Mouse (Mus musculus) hindbrain, postnatal 0 days (tissue): ENCODE results near the gene Kcnk1. TPM values are rescaled to one million over a fixed set of nuclear protein-coding genes. Genes with fewer than 3 reads are reported as not detected.

Experiments
- ATAC-seq: fragments of 200-750 bp; cut with Nextera tagmentation; 2 replicates; pipeline ENCODE4 v1.8.0; 2017; ENCODE audit warnings: mild to moderate bottlenecking, moderate TSS enrichment, moderate library complexity
- DNase-seq: peaks from one replicate; pipeline ENCODE4 v3.0.0-alpha.2; 2015; ENCODE audit warnings: low spot score
- H3K27ac ChIP-seq: fragments of 300-500 bp; sonication (generic); 2 replicates; pipeline ENCODE4 v1.5.1; 2014; ENCODE audit warnings: mild to moderate bottlenecking
- H3K27me3 ChIP-seq: fragments of 300-500 bp; sonication (generic); 2 replicates; pipeline ENCODE4 v1.6.1; 2014; ENCODE audit warnings: low read length, mixed read lengths; ENCODE audit not compliant: insufficient read depth
- H3K36me3 ChIP-seq: fragments of 300-500 bp; sonication (generic); 2 replicates; pipeline ENCODE4 v1.6.1; 2014; ENCODE audit warnings: low read length, mixed read lengths; ENCODE audit not compliant: insufficient read depth
- H3K4me1 ChIP-seq: fragments of 300-500 bp; sonication (generic); 2 replicates; pipeline ENCODE4 v1.6.1; 2014; ENCODE audit warnings: antibody characterized with exemption, low read length, mixed read lengths; ENCODE audit not compliant: insufficient read depth
- H3K4me2 ChIP-seq: fragments of 300-500 bp; sonication (generic); 2 replicates; pipeline ENCODE4 v1.6.1; 2014; ENCODE audit warnings: low read depth, mild to moderate bottlenecking, low read length, moderate library complexity, mixed read lengths
- H3K4me3 ChIP-seq: fragments of 300-500 bp; sonication (generic); 2 replicates; pipeline ENCODE4 v1.5.1; 2014; ENCODE audit warnings: low read length
- H3K9ac ChIP-seq: fragments of 300-500 bp; sonication (generic); replicated peaks from 2 replicates; pipeline ENCODE4 v1.6.1; 2014; ENCODE audit warnings: mild to moderate bottlenecking, low read length, moderate library complexity, mixed read lengths
- H3K9me3 ChIP-seq: fragments of 300-500 bp; sonication (generic); 2 replicates; pipeline ENCODE4 v1.6.1; 2016; ENCODE audit warnings: low read length, mixed read lengths
- CTCF ChIP-seq: IDR thresholded peaks from 2 replicates; pipeline ENCODE4 v1.5.1; 2016; ENCODE audit warnings: antibody characterized with exemption, control low read depth, low read depth
- WGBS: fragments of 180-500 bp; shearing (Covaris S2); extraction: QIAGEN DNeasy Blood & Tissue Kit; methylation state at CpG from one replicate; pipeline ENCODE4 v1.1.7; 2014; 5-methylcytosine and 5-hydroxymethylcytosine counted together
- polyA plus RNA-seq: library from polyadenylated mRNA; unstranded; fragments of >200 nt; fragmentation: Nextera tagmentation; extraction: Ambion mirVana; gene quantifications from 2 replicates; pipeline ENCODE4 v1.2.1, GENCODE M21; 2015
- total RNA-seq: library from RNA; depleted of rRNA; stranded (reverse); fragments of >200 nt; gene quantifications from 2 replicates; pipeline ENCODE4 v1.2.3, GENCODE M21; 2014; rRNA removed

Gene Kcnk1
- total RNA-seq (59.6 and 75.5 TPM in 2 replicates), polyA plus RNA-seq (38.2 and 39.3 TPM in 2 replicates)

GRCm38 (mm10) chr8:125995101-125995986 is at the start of gene Kcnk1:
Kcnk1 (plus strand) TSS chr8:125995170.
- ATAC-seq (peak; percentile 73), DNase-seq (peak; percentile 68)
- peaks cover 17% of the 10 kb centered on the region for H3K4me1 ChIP-seq
- H3K4me3 ChIP-seq, result peak within 1 kb of the TSS; percentile 65
- no peaks in the 10 kb centered on the region for H3K27me3 ChIP-seq
- peak within 1 kb of the TSS; percentile 84 for H3K4me2 ChIP-seq
- no peaks in the 10 kb centered on the region for H3K36me3 ChIP-seq
- H3K27ac ChIP-seq, result peak within 1 kb of the TSS; percentile 84
- H3K9ac ChIP-seq, result peak within 1 kb of the TSS; percentile 83
- no peaks in the 10 kb centered on the region for H3K9me3 ChIP-seq
- peak; percentile 48 for TF ChIP-seq CTCF
- under 1% methylated on average over 57 of the region's 73 CpGs for WGBS

GRCm38 (mm10) chr8:125948696-125949308 is 46.2 kb upstream of the Kcnk1 start:
- Histone ChIP-seq H3K4me3 (no peak overlapping the region), H3K4me1 (no peaks in the 10 kb centered on the region), H3K27me3 (no peaks in the 10 kb centered on the region), H3K4me2 (no peak overlapping the region), H3K9ac (no peak overlapping the region), H3K27ac (no peak overlapping the region), H3K9me3 (no peaks in the 10 kb centered on the region), H3K36me3 (no peaks in the 10 kb centered on the region)
- no peak for TF ChIP-seq CTCF
- DNase-seq (no peak), ATAC-seq (no peak)
- WGBS, result 79% methylated on average over 9 of the region's 9 CpGs

GRCm38 (mm10) chr8:125950007-125950940 is 44.7 kb upstream of the Kcnk1 start:
- ATAC-seq, result peak; percentile 88
- 0 out of 2 replicates have a peak overlapping the region, but pooled peaks have one; percentile 25 for H3K4me2 ChIP-seq
- peak; percentile 100 for TF ChIP-seq CTCF
- H3K36me3 ChIP-seq, result no peaks in the 10 kb centered on the region
- no peak overlapping the region for H3K4me3 ChIP-seq
- peak; percentile 99 for DNase-seq
- no peaks in the 10 kb centered on the region for H3K4me1 ChIP-seq
- H3K27me3 ChIP-seq, result no peaks in the 10 kb centered on the region
- 22% methylated on average over 23 of the region's 23 CpGs for WGBS
- H3K9ac ChIP-seq, result no peak overlapping the region
- no peaks in the 10 kb centered on the region for H3K9me3 ChIP-seq
- no peak overlapping the region for H3K27ac ChIP-seq

GRCm38 (mm10) chr8:125955671-125956070 is 39.3 kb upstream of the Kcnk1 start:
- Histone ChIP-seq H3K4me1 (no peaks in the 10 kb centered on the region), H3K4me3 (no peak overlapping the region), H3K4me2 (peak overlapping the region; percentile 24; the same call in 1 of the 2 replicates), H3K9ac (no peak overlapping the region), H3K9me3 (no peaks in the 10 kb centered on the region), H3K27ac (no peak overlapping the region), H3K27me3 (no peaks in the 10 kb centered on the region), H3K36me3 (no peaks in the 10 kb centered on the region)
- 10% methylated on average over 11 of the region's 11 CpGs for WGBS
- peak; percentile 88 for TF ChIP-seq CTCF
- DNase-seq (peak; percentile 86), ATAC-seq (no peak; the same call in 1 of the 2 replicates)

- no peak for ATAC-seq
- Histone ChIP-seq H3K36me3 (no peaks in the 10 kb centered on the region), H3K9ac (no peak overlapping the region), H3K27ac (no peak overlapping the region), H3K4me3 (no peak overlapping the region), H3K27me3 (no peaks in the 10 kb centered on the region), H3K4me1 (no peaks in the 10 kb centered on the region), H3K9me3 (peaks cover 6% of the 10 kb centered on the region; the same call in 1 of the 2 replicates), H3K4me2 (no peak overlapping the region)
- TF ChIP-seq CTCF, result no peak
- WGBS, result 68% methylated on average over 9 of the region's 9 CpGs
- DNase-seq, result no peak
These were observed 38.2 kb upstream of the Kcnk1 start for GRCm38 (mm10) chr8:125956796-125957195.
